Mouse (Mus musculus) testis, adult 2 months (tissue): ENCODE measurements around the gene 1700021F07Rik. TPM values are rescaled to one million over a fixed set of nuclear protein-coding genes. Genes with fewer than 3 reads are reported as not detected.
A peak's percentile ranks its signal among the peaks of the same experiment; 100 is the strongest.

Experiments
- H3K27ac ChIP-seq: fragments of 200-500 bp; 2 replicates; pipeline ENCODE4 v1.5.1; 2012; ENCODE audit warnings: low read depth, low read length; ENCODE audit not compliant: control insufficient read depth, insufficient read depth
- H3K27me3 ChIP-seq: fragments of 200-500 bp; 2 replicates; pipeline ENCODE4 v1.6.1; 2012; ENCODE audit warnings: mild to moderate bottlenecking, low read length, moderate library complexity; ENCODE audit not compliant: control insufficient read depth, insufficient read depth
- H3K36me3 ChIP-seq: fragments of 200-500 bp; 2 replicates; pipeline ENCODE4 v1.6.1; 2012; ENCODE audit warnings: mild to moderate bottlenecking, low read length; ENCODE audit not compliant: control insufficient read depth, insufficient read depth
- H3K4me1 ChIP-seq: fragments of 200-500 bp; 2 replicates; pipeline ENCODE4 v1.6.1; 2012; ENCODE audit warnings: low read length; ENCODE audit not compliant: control insufficient read depth, insufficient read depth
- H3K4me3 ChIP-seq: fragments of 200-500 bp; 2 replicates; pipeline ENCODE4 v1.5.1; 2012; ENCODE audit warnings: low read depth, mild to moderate bottlenecking, low read length, moderate library complexity, mixed read lengths; ENCODE audit not compliant: control insufficient read depth
- CTCF ChIP-seq: fragments of 200-500 bp; IDR thresholded peaks from 2 replicates; pipeline ENCODE4 v1.5.1; 2012; ENCODE audit warnings: low read depth, mild to moderate bottlenecking, inconsistent platforms, low read length, moderate library complexity; ENCODE audit not compliant: control insufficient read depth, insufficient read depth, insufficient replicate concordance
- POLR2A ChIP-seq: fragments of 200-500 bp; IDR thresholded peaks from 2 replicates; pipeline ENCODE4 v1.6.1; 2012; ENCODE audit warnings: low read depth, mild to moderate bottlenecking, inconsistent platforms, low read length, moderate library complexity; ENCODE audit not compliant: control insufficient read depth
- polyA plus RNA-seq: library from polyadenylated mRNA; depleted of rRNA; stranded (reverse); fragments of >200 nt; gene quantifications from 2 replicates; pipeline ENCODE4 v1.2.3, GENCODE M21; 2012

Gene 1700021F07Rik
- polyA plus RNA-seq, 1 experiment, result 263 TPM

DNA sequence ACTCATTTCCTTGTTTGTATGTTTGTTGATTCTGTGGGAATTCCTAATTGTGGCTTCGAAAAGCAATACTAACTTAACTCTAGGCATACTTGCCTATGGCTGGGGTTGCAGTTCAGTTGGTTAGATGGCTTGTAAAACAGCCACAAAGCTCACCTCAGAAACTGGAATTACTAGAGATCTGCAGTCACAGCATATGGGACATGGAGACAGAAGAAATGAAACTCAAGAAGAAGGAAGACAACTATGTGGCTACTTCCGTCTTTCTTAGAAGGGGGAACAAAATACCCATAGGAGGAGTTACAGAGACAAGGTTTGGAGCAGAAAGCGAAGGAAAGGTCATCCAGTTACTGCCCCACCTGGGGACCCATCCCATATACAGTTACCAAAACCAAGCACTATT lies 6.1 kb downstream of the 1700021F07Rik start:
- no peak overlapping the region for H3K27ac ChIP-seq
- no peak overlapping the region for H3K4me3 ChIP-seq
- no peak for TF ChIP-seq CTCF
- TF ChIP-seq POLR2A, result no peak

DNA sequence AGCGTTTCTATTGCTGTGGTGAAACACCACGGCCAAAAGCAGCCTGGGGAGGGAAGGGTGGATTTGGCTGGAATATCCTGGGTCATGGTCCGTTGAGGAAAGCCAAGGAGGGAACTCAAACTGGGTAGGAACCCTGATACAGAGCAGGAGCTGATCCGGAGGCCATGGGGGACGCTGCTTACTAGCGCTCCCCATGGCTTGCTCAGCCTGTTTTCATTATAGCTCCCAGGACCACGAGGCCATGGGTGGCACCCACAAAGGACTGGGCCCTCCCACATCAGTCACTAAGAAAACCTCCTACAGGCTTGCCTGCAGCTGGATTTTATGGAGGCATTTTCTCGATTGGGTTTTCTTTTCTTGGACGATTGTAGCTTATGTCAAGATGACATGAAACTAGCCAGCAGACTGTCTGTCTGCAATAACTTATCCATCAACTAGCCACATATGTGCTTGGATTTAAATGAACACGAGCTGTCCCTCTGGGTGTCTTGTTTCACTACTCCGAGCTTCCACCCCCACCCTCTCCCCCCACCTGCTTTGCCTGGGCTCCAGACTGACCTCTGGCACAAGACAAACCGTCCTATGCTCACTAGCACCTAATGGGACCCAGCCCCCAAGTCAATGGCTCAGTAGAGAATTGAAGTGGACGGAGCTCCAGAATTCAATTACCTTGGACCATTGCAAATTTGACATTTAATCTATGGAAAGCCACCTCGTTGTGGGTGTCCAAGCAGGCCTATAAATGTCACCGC lies 10.5 kb downstream of the 1700021F07Rik start:
- H3K27me3 ChIP-seq, result no peaks in the 10 kb centered on the region

More for the DNA sequence above, 6.1 kb downstream of the 1700021F07Rik start:
- Histone ChIP-seq H3K4me1 (no peaks in the 10 kb centered on the region), H3K27me3 (no peaks in the 10 kb centered on the region), H3K36me3 (no peaks in the 10 kb centered on the region)

DNA sequence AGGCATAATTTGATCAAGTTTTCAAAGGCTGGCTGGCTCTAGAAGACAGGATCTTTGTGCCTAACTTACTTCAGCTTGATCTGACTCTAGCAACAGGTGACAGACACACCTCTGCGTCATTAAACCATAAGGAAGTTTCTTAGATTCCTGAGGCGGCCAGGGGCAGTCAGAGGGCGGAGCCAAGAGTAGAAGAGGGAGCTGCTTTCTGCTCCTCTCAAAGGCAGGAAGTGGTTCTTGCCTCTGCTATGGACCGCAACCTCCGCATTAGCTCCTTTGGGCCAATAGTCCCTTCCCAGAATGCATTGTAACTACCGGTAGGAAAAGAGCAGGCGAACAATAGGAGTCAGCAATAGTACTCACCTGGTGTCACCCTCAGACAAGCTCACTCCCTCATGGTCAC lies 12.2 kb downstream of the 1700021F07Rik start:
- TF ChIP-seq POLR2A (no peak), CTCF (no peak)
- H3K27me3 ChIP-seq, result no peaks in the 10 kb centered on the region
- no peaks in the 10 kb centered on the region for H3K36me3 ChIP-seq
- peaks cover 11% of the 10 kb centered on the region for H3K4me1 ChIP-seq
- H3K4me3 ChIP-seq, result peak overlapping the region; percentile 78
- H3K27ac ChIP-seq, result no peak overlapping the region

More for the DNA sequence above, 10.5 kb downstream of the 1700021F07Rik start:
- Histone ChIP-seq H3K4me1 (peaks cover 11% of the 10 kb centered on the region), H3K4me3 (no peak overlapping the region), H3K36me3 (no peaks in the 10 kb centered on the region), H3K27ac (no peak overlapping the region)
- TF ChIP-seq POLR2A (no peak), CTCF (no peak)

DNA sequence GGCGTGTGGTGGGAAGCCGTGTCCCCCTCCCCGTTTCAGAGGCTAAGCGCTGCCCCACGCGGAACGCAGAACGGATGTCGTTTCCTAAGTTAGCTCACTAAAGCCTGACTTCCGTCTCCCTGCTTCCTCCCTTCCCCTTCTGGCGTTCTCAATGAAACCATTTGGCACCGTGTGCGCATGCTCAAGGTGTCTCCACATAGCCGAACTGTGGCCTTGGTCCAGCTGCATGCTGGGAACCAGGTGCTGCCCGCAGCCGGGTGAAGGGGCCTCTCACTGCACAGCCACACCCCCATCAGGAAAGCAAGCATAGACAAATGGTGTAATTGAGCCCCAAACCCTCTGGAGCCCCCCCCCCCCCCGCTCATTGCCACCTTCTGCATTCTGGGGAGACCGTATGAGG lies 13.0 kb downstream of the 1700021F07Rik start:
- Histone ChIP-seq H3K4me3 (peak overlapping the region; percentile 78), H3K27ac (peak overlapping the region; percentile 27; the same call in 1 of the 2 replicates), H3K27me3 (no peaks in the 10 kb centered on the region), H3K4me1 (peaks cover 11% of the 10 kb centered on the region), H3K36me3 (no peaks in the 10 kb centered on the region)
- TF ChIP-seq CTCF (no peak), POLR2A (peak; percentile 46)

DNA sequence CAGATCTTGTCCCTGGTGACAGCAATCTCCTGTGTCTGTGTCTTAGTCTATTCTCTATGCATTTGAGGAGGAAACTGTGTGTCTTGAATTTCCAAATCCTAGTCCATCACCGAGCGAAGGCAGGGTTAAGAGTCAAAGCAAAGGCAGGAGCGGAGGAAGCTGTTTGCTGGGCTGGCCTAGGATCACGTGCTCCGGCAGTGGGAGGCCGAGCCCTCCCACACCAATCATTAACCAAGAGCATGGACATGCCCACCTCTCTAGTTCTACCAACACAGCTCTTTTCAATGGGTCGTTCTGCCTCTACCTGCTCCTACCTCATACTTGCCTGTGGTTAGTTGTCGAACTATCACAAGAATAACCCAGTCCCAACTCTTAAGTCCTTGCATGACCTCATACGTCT lies 13.5 kb downstream of the 1700021F07Rik start:
- no peak for TF ChIP-seq CTCF
- no peak for TF ChIP-seq POLR2A
- Histone ChIP-seq H3K27ac (no peak overlapping the region), H3K27me3 (no peaks in the 10 kb centered on the region), H3K4me1 (peaks cover 11% of the 10 kb centered on the region), H3K4me3 (no peak overlapping the region), H3K36me3 (no peaks in the 10 kb centered on the region)

DNA sequence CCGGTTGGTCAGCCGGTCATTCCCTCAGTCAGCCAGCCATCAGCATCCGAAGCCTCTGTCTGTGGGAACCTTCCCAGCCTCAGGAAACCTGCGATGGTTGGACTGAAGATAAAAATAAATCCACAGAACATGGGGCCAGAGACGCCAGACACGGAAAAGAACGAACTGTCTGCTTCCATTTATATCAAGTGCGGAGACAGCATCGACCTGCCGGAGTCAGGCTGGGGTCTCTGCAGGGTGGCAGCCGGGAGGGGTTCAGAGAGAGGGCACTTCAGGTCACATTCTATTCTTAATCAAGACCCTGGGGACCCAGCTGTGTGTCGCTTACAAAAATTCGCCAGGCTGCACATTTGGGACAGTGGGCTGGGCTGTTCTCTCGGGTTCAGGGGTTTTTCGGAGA lies 17.4 kb downstream of the 1700021F07Rik start:
- peaks cover 6% of the 10 kb centered on the region for H3K4me1 ChIP-seq
- H3K36me3 ChIP-seq, result no peaks in the 10 kb centered on the region
- TF ChIP-seq POLR2A, result no peak
- no peak for TF ChIP-seq CTCF
- H3K27me3 ChIP-seq, result no peaks in the 10 kb centered on the region
- H3K27ac ChIP-seq, result no peak overlapping the region
- H3K4me3 ChIP-seq, result no peak overlapping the region

DNA sequence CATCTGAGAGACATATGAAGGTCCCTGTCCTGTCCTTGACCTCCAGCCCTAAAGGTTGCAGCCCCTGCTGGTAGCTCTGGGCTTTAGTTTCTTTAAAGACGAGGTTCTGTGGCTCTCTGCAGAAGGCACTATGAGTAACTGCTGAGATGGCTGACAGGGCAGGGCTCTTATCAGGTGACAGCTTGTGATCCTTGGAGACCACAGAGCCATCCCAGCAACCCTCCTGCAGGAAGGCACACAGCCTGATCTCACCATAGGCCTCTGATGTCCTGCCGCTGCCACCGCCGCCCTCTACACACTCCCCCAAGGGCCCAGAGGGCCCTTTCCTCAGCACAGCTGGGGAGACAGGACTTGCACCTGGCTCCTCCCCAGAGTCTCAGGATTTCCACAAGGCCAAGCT lies 19.4 kb downstream of the 1700021F07Rik start:
- H3K27me3 ChIP-seq, result no peaks in the 10 kb centered on the region
- H3K4me3 ChIP-seq, result no peak overlapping the region
- H3K36me3 ChIP-seq, result no peaks in the 10 kb centered on the region
- H3K27ac ChIP-seq, result no peak overlapping the region
- no peak for TF ChIP-seq POLR2A
- no peak for TF ChIP-seq CTCF
- no peaks in the 10 kb centered on the region for H3K4me1 ChIP-seq

DNA sequence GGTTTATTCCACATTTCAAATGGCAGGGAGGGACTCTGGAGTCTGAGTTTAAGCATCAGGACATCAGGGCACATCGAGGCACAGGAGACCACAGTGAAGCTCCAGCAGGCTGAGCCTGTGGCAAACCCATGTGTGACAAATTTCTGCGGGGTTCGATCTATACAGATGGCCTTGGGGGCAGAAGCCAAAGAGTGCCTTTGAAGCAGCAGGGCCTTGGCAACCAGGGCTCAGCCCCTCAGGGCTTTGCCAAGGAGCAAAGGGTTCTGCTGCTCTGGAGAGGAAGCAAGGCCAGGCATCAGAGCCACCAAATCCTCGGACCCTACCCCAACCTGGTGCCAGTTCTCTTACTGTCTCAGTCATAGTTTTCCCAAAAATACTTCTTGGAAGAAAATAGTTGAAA lies 20.3 kb downstream of the 1700021F07Rik start:
- no peaks in the 10 kb centered on the region for H3K27me3 ChIP-seq
- no peaks in the 10 kb centered on the region for H3K4me1 ChIP-seq
- no peak overlapping the region for H3K4me3 ChIP-seq
- TF ChIP-seq CTCF, result no peak
- TF ChIP-seq POLR2A, result no peak
- no peak overlapping the region for H3K27ac ChIP-seq
- H3K36me3 ChIP-seq, result no peaks in the 10 kb centered on the region
